Mouse (Mus musculus): Measurements from ENCODE around the gene Rnf44.

Gene Rnf44

GRCm38 (mm10) chr13:54686139-54687053 is 7.3 kb downstream of the Rnf44 start:
- no peak for DNase-seq (ENCODE audit: low spot score in 2 of 2)

- no peak for DNase-seq (ENCODE audit: low spot score in 2 of 2)
These were observed 8.5 kb downstream of the Rnf44 start for GRCm38 (mm10) chr13:54685174-54685573.

- no peak for DNase-seq (ENCODE audit: low spot score in 2 of 2)
These were observed 9.4 kb downstream of the Rnf44 start for GRCm38 (mm10) chr13:54684140-54684896.

GRCm38 (mm10) chr13:54683301-54683700 is 10.4 kb downstream of the Rnf44 start:
- no peak for DNase-seq (ENCODE audit: low spot score in 2 of 2)

GRCm38 (mm10) chr13:54681291-54681690 is 12.4 kb downstream of the Rnf44 start:
- no peak for DNase-seq (ENCODE audit: low spot score in 2 of 2)

GRCm38 (mm10) chr13:54680184-54680853 is 13.4 kb downstream of the Rnf44 start:
- no peak for DNase-seq (ENCODE audit: low spot score in 2 of 2)

- DNase-seq (ENCODE audit: low spot score in 2 of 2) = no peak
These were observed 15.4 kb downstream of the Rnf44 start for GRCm38 (mm10) chr13:54678263-54678662.

- no peak for DNase-seq (ENCODE audit: low spot score in 2 of 2)
These were observed 17.7 kb downstream of the Rnf44 start for GRCm38 (mm10) chr13:54675895-54676590.

GRCm38 (mm10) chr13:54670491-54670890 is 23.2 kb downstream of the Rnf44 start:
- no peak for DNase-seq (ENCODE audit: low spot score in 2 of 2)

- DNase-seq (ENCODE audit: low spot score in 2 of 2) = no peak
These were observed 28.6 kb downstream of the Rnf44 start for GRCm38 (mm10) chr13:54665062-54665461.

- no peak for DNase-seq (ENCODE audit: low spot score in 2 of 2)
These were observed 29.2 kb downstream of the Rnf44 start for GRCm38 (mm10) chr13:54664509-54664908.

- no peak for DNase-seq (ENCODE audit: low spot score in 2 of 2)
These were observed 29.7 kb downstream of the Rnf44 start for GRCm38 (mm10) chr13:54663999-54664398.

GRCm38 (mm10) chr13:54661358-54661757 is 32.3 kb downstream of the Rnf44 start:
- DNase-seq (ENCODE audit: low spot score in 2 of 2) = no peak

- no peak for DNase-seq (ENCODE audit: low spot score in 2 of 2)
These were observed 32.8 kb downstream of the Rnf44 start for GRCm38 (mm10) chr13:54660877-54661276.

GRCm38 (mm10) chr13:54650461-54650860 is 43.2 kb downstream of the Rnf44 start:
- no peak for DNase-seq (ENCODE audit: low spot score in 2 of 2)

- DNase-seq (ENCODE audit: low spot score in 2 of 2) = no peak
These were observed 58.7 kb downstream of the Rnf44 start for GRCm38 (mm10) chr13:54635011-54635410.

GRCm38 (mm10) chr13:54632731-54633277 is 60.9 kb downstream of the Rnf44 start:
- DNase-seq (ENCODE audit: low spot score in 2 of 2) = no peak
